Mouse (Mus musculus) mammary gland, adult 2 months (tissue): ENCODE results near the gene Syt8. TPM values are rescaled to one million over a fixed set of nuclear protein-coding genes. Genes with fewer than 3 reads are reported as not detected.

ENCODE experiments used
- polyA plus RNA-seq: library from polyadenylated mRNA; depleted of rRNA; stranded (reverse); fragments of >200 nt; gene quantifications from 2 replicates; pipeline ENCODE4 v1.2.3, GENCODE M21; 2012; ENCODE audit warnings: low replicate concordance; rRNA removed

Gene Syt8
- polyA plus RNA-seq: 2.3 and 4.5 TPM in 2 replicates

GRCm38 (mm10) chr7:142434137-142434865 lies at the start of gene Syt8:
Syt8 (plus strand) TSS chr7:142434850.

GRCm38 (mm10) chr7:142387419-142388148 lies 47.1 kb upstream of the Syt8 start, which contains the start of gene Ctsd:
Ctsd (minus strand) TSS chr7:142388038.

DNA sequence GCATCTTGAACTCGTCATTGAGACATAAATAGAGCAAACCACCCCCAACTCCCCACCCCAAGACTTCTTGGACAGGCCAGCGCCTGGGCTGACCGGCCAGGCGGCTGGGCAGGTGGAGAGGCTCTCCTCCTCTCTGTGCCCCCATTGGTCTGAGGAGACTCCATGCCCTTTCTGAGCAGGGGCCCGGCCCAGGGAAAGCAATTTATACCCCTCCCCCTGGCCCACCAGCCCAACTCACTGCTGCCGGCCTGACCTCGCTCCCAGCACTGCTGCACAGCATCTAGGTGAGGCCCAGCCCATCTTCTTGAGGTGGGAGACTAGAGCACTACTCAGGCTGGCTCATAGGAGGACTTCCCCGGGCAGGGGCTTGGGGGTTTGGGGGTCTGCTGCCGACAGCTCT lies 6.9 kb downstream of the Syt8 start, which contains the start of gene Tnni2:
TSS of gene Tnni2 (plus strand) at position 224 of the 400 bp plus-strand sequence.

DNA sequence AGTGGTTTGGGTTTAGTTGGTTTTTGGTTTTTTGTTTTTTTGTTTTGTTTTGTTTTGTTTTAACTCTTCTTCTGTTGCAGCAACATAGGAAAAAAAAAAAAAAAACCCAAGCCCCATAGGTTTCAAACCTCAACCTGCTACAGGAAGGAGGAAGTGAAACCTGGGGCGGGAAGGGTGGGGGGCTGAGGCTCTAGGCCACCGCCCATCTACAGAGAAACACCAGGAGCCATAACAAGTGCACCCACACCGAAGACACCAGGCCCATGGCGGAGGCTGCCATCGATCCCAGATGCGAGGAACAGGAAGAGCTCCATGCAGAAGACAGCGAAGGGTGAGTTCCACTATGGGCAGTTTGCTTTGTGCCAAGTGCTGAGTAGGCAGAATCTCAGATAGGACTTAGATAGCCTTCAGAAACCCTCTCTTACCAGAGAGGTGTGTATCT lies 26.0 kb downstream of the Syt8 start, which contains the start of gene Lsp1:
TSS of gene Lsp1 (plus strand) at position 174 of the 442 bp plus-strand sequence.

Other genes starting within 250 kb of the Syt8 start
- not detected in 2 replicates for gene Gm10153, start 244.5 kb upstream of the Syt8 start, polyA plus RNA-seq
- not detected in 2 replicates for gene Krtap5-3, start 233.5 kb upstream of the Syt8 start, polyA plus RNA-seq
- not detected in 2 replicates for gene Gm7579, start 223.0 kb upstream of the Syt8 start, polyA plus RNA-seq
- gene Krtap5-5, start 204.9 kb upstream of the Syt8 start, polyA plus RNA-seq: not detected in 2 replicates
- not detected in 2 replicates for gene Gm40460, start 193.8 kb upstream of the Syt8 start, polyA plus RNA-seq
- gene Gm2431, start 176.5 kb upstream of the Syt8 start, polyA plus RNA-seq: not detected in 2 replicates
- not detected in 2 replicates for gene Gm4559, start 160.5 kb upstream of the Syt8 start, polyA plus RNA-seq
- gene Krtap5-1, start 137.7 kb upstream of the Syt8 start, polyA plus RNA-seq: not detected in 2 replicates
- not detected in 2 replicates for gene Krtap5-4, start 131.3 kb upstream of the Syt8 start, polyA plus RNA-seq
- gene Ifitm10, start 61.1 kb upstream of the Syt8 start, polyA plus RNA-seq: 13.7 and 26.3 TPM in 2 replicates
- 0.76 TPM in 1 of 2 replicates, not detected in the other for gene Gm49369, start 52.2 kb upstream of the Syt8 start, polyA plus RNA-seq
- gene Ctsd, start 46.8 kb upstream of the Syt8 start, polyA plus RNA-seq: 1,489 and 1,921 TPM in 2 replicates
- 1.6 and 1,647 TPM in 2 replicates for gene Tnni2, start 7.0 kb downstream of the Syt8 start, polyA plus RNA-seq
- gene Lsp1, start 26.0 kb downstream of the Syt8 start, polyA plus RNA-seq: 322 and 346 TPM in 2 replicates
- 1.1 and 647 TPM in 2 replicates for gene Tnnt3, start 64.0 kb downstream of the Syt8 start, polyA plus RNA-seq
- gene Mrpl23, start 97.8 kb downstream of the Syt8 start, polyA plus RNA-seq: 13.1 and 21.3 TPM in 2 replicates
- 20.8 and 29.4 TPM in 2 replicates for gene Igf2, start 232.0 kb downstream of the Syt8 start, polyA plus RNA-seq
- gene Gm49394, start 235.1 kb downstream of the Syt8 start, polyA plus RNA-seq: not detected in 2 replicates